Mouse (Mus musculus): ENCODE results near the gene Sdc4. TPM values are rescaled to one million over a fixed set of nuclear protein-coding genes. Genes with fewer than 3 reads are reported as not detected.

Gene Sdc4
- total and polyA plus RNA-seq, 3 experiments: not detected

DNA sequence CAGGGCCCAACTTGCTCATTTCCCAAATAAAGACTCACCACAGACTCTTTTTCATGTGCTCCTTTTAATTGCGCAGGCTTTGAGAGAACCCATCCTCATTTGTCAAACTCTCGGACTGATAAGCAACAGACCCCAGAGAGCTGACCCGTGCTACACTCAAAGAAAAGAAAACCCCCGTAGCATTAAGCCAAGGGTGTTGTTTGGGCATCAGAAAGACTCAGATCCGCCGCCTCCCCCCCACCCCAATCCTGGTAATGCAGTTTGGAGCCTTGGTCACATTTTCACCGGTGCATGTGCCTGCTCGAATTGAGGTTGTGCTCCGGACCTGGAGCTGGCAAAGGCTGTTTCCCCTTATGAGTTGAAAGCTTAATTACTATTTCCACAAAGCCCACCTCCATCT is 38.6 kb downstream of the Sdc4 start, which contains the start of gene Matn4:
Gene Matn4 (minus strand): TSS at position 101 of the 400 bp plus-strand sequence.
- H3K4me1 ChIP-seq (ENCODE audit: control insufficient read depth in 1 of 2, insufficient read depth in 2 of 2, low read length in 2 of 2): peaks cover 0 to 11% of the 10 kb centered on the region in 2 experiments; a peak in 3 of 4 replicates
- H3K27ac ChIP-seq (ENCODE audit: control insufficient read depth, low read depth, low read length): no peak within 1 kb of the TSS
- H3K27me3 ChIP-seq (ENCODE audit: control insufficient read depth in 1 of 2, insufficient read depth in 2 of 2, low read length in 2 of 2): peaks cover 0 to 3% of the 10 kb centered on the region in 2 experiments; a peak in 1 of 4 replicates
- peaks cover 0 to 3% of the 10 kb centered on the region in 2 experiments; a peak in 1 of 4 replicates for H3K36me3 ChIP-seq (ENCODE audit: control insufficient read depth in 1 of 2, insufficient read depth in 2 of 2, low read length in 2 of 2)
- H3K4me3 ChIP-seq (ENCODE audit: control insufficient read depth in 1 of 2, insufficient read depth in 1 of 2, low read depth in 2 of 2, low read length in 2 of 2): no peak within 1 kb of the TSS
- no peak within 1 kb of the TSS for H3K9ac ChIP-seq (ENCODE audit: control insufficient read depth, low read depth, low read length, poor library complexity, severe bottlenecking)
- H3K79me2 ChIP-seq (ENCODE audit: control insufficient read depth, insufficient read depth, low read length, poor library complexity): no peaks in the 10 kb centered on the region
- TF ChIP-seq MYB (IDR thresholded peaks at IDR 0.05; ENCODE audit: low read depth, low read length) (no peak), POLR2AphosphoS2 (IDR thresholded peaks at IDR 0.05; ENCODE audit: low read length) (no peak), E2F4 (IDR thresholded peaks at IDR 0.05; ENCODE audit: borderline replicate concordance, low read depth, low read length) (no peak), POLR2AphosphoS5 (IDR thresholded peaks at IDR 0.05; ENCODE audit: borderline replicate concordance, low read depth, low read length) (no peak), ZC3H11A (IDR thresholded peaks at IDR 0.05; ENCODE audit: low read depth, low read length) (no peak), NRF1 (IDR thresholded peaks at IDR 0.05; ENCODE audit: insufficient read depth, low read depth, low read length, poor library complexity, severe bottlenecking) (no peak), CHD1 (IDR thresholded peaks at IDR 0.05; ENCODE audit: low read depth, low read length) (no peak), MYC (IDR thresholded peaks at IDR 0.05; ENCODE audit: low read depth, low read length) (no peak), ETS1 (IDR thresholded peaks at IDR 0.05; ENCODE audit: low read depth, low read length) (no peak)
- no peak for DNase-seq (ENCODE audit: low read depth, low spot score)
- H3K9me3 ChIP-seq (replicated peaks; ENCODE audit: insufficient read depth, low read length): no peaks in the 10 kb centered on the region

DNA sequence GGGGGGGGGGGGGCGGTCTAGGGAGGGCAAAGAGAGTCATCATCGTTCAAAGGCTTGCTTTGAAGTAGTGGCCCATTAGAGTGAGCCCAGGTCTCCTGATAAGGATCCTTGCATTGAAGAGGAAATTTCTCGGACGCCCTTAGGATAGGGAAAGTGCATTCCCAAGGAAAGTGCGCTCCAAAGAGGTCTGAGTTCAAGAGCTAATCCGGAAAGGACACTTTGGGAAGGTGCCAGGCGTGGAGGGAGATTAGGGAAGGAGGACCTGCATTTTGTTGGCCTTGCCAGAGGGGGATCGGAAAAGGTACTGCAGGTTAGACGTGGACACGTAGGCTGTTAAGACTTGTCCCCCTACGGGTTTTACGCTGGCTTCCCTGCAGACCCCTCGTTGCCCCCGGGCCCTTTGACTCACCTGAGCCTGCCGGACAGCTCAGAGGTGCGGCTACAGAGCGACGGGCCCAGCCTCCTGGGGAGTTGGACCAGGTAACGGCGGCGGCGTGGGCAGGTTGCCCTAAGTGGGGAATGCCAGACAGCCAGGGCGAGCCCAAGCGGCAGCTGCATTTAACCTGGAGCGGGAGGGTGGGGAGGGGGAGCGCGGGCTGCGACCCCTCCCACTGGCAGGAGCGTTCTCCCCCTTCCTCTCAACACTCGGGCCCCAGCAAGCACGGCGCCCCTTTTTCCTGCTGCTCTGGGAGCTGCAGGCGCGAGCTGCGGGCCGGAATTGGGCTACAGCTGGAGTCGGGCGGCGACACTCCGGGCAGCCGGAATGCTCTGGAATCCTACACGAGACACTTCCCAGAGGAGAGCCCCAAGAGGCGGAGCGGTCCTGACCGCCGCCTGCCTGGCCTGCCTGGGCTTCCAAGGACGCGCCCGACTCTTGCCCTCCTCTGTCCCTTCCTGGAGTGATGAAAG is 39.4 kb downstream of the Sdc4 start:
- no peaks in the 10 kb centered on the region for H3K9me3 ChIP-seq (replicated peaks; ENCODE audit: insufficient read depth, low read length)
- no peak overlapping the region for H3K9ac ChIP-seq (ENCODE audit: control insufficient read depth, low read depth, low read length, poor library complexity, severe bottlenecking)
- no peak overlapping the region for H3K4me3 ChIP-seq (ENCODE audit: control insufficient read depth in 1 of 2, insufficient read depth in 1 of 2, low read depth in 2 of 2, low read length in 2 of 2)
- H3K27ac ChIP-seq (ENCODE audit: control insufficient read depth, low read depth, low read length): no peak overlapping the region
- no peak for TF ChIP-seq GABPA (IDR thresholded peaks at IDR 0.05; ENCODE audit: low read depth, low read length)
- no peak for TF ChIP-seq TAL1 (IDR thresholded peaks at IDR 0.05; ENCODE audit: low read length)
- TF ChIP-seq POLR2AphosphoS2 (IDR thresholded peaks at IDR 0.05; ENCODE audit: low read length): no peak
- TF ChIP-seq MAZ (IDR thresholded peaks at IDR 0.05; ENCODE audit: low read depth, low read length): no peak
- no peak for TF ChIP-seq HCFC1 (IDR thresholded peaks at IDR 0.05; ENCODE audit: low read depth, low read length)
- TF ChIP-seq SMC3 (IDR thresholded peaks at IDR 0.05; ENCODE audit: low read depth, low read length): no peak
- no peak for TF ChIP-seq KAT2A (conservative IDR thresholded peaks at IDR 0.05; ENCODE audit: low read depth, low read length)
- TF ChIP-seq USF2 (IDR thresholded peaks at IDR 0.05; ENCODE audit: borderline replicate concordance in 1 of 2, insufficient read depth in 1 of 2, low read depth in 1 of 2, low read length in 2 of 2): no peak
- TF ChIP-seq ZC3H11A (IDR thresholded peaks at IDR 0.05; ENCODE audit: low read depth, low read length): no peak
- no peak for TF ChIP-seq MEF2A (IDR thresholded peaks at IDR 0.05; ENCODE audit: extremely low read depth, insufficient replicate concordance, low read depth, low read length, poor library complexity, severe bottlenecking)
- TF ChIP-seq RAD21 (IDR thresholded peaks at IDR 0.05; ENCODE audit: low read depth, low read length): no peak
- no peak for TF ChIP-seq POLR2A (IDR thresholded peaks at IDR 0.05; ENCODE audit: control insufficient read depth in 1 of 2, insufficient read depth in 1 of 2, low read depth in 1 of 2, low read length in 2 of 2, poor library complexity in 1 of 2)
- H3K27me3 ChIP-seq (ENCODE audit: control insufficient read depth in 1 of 2, insufficient read depth in 2 of 2, low read length in 2 of 2): peaks cover 0 to 3% of the 10 kb centered on the region in 2 experiments; a peak in 1 of 4 replicates
- peaks cover 0 to 11% of the 10 kb centered on the region in 2 experiments; a peak in 3 of 4 replicates for H3K4me1 ChIP-seq (ENCODE audit: control insufficient read depth in 1 of 2, insufficient read depth in 2 of 2, low read length in 2 of 2)
- H3K79me2 ChIP-seq (ENCODE audit: control insufficient read depth, insufficient read depth, low read length, poor library complexity): no peaks in the 10 kb centered on the region
- peaks cover 0 to 3% of the 10 kb centered on the region in 2 experiments; a peak in 1 of 4 replicates for H3K36me3 ChIP-seq (ENCODE audit: control insufficient read depth in 1 of 2, insufficient read depth in 2 of 2, low read length in 2 of 2)
- no peak for DNase-seq (ENCODE audit: low read depth, low spot score)

All from MEL (cell line).